Mouse (Mus musculus) frontal cortex, postnatal 14 days (tissue): ENCODE data around the gene Rab43.

Experiments used
- DNase-seq, 2 experiments: peaks; one replicate each; pipeline ENCODE4 v3.0.0; 2022; ENCODE audit warnings: low spot score in 2 of 2

The Rab43 gene

GRCm38 (mm10) chr6:87809144-87809543 lies 2.8 kb downstream of the Rab43 start:
- DNase-seq, result no peak

- DNase-seq, result no peak
Measured at GRCm38 (mm10) chr6:87808521-87808920, 3.4 kb downstream of the Rab43 start.

GRCm38 (mm10) chr6:87807735-87808440 lies 4.1 kb downstream of the Rab43 start:
- DNase-seq, result no peak

- DNase-seq, result no peak
Measured at GRCm38 (mm10) chr6:87806857-87807256, 5.1 kb downstream of the Rab43 start.

- no peak for DNase-seq
Measured at GRCm38 (mm10) chr6:87806028-87806427, 5.9 kb downstream of the Rab43 start.

GRCm38 (mm10) chr6:87805448-87805847 lies 6.5 kb downstream of the Rab43 start:
- DNase-seq, result no peak

- no peak for DNase-seq
Measured at GRCm38 (mm10) chr6:87804886-87805285, 7.1 kb downstream of the Rab43 start.

GRCm38 (mm10) chr6:87804036-87804435 lies 7.9 kb downstream of the Rab43 start:
- no peak for DNase-seq

GRCm38 (mm10) chr6:87802462-87802861 lies 9.5 kb downstream of the Rab43 start:
- DNase-seq, result no peak

- DNase-seq, result no peak
Measured at GRCm38 (mm10) chr6:87799576-87799975, 12.4 kb downstream of the Rab43 start.

GRCm38 (mm10) chr6:87797321-87797720 lies 14.6 kb downstream of the Rab43 start:
- no peak for DNase-seq

- DNase-seq, result no peak
Measured at GRCm38 (mm10) chr6:87796251-87796880, 15.6 kb downstream of the Rab43 start.

GRCm38 (mm10) chr6:87795385-87796150 lies 16.4 kb downstream of the Rab43 start:
- DNase-seq, result no peak

GRCm38 (mm10) chr6:87793821-87794510 lies 18.0 kb downstream of the Rab43 start:
- DNase-seq, result no peak

- DNase-seq, result no peak
Measured at GRCm38 (mm10) chr6:87791826-87792225, 20.1 kb downstream of the Rab43 start.

GRCm38 (mm10) chr6:87790779-87791480 lies 21.0 kb downstream of the Rab43 start:
- no peak for DNase-seq

GRCm38 (mm10) chr6:87789791-87790190 lies 22.2 kb downstream of the Rab43 start:
- DNase-seq, result no peak

GRCm38 (mm10) chr6:87788896-87789587 lies 22.9 kb downstream of the Rab43 start:
- DNase-seq, result no peak

GRCm38 (mm10) chr6:87788266-87788895 lies 23.6 kb downstream of the Rab43 start:
- no peak for DNase-seq

- no peak for DNase-seq
Measured at GRCm38 (mm10) chr6:87787108-87787890, 24.7 kb downstream of the Rab43 start.
